Mouse (Mus musculus) liver, embryonic 12.5 days (tissue): ENCODE measurements around the gene Zbtb20. TPM values are rescaled to one million over a fixed set of nuclear protein-coding genes. Genes with fewer than 3 reads are reported as not detected.

Experiments used
- ATAC-seq: fragments of 200-750 bp; cut with Nextera tagmentation; 2 replicates; pipeline ENCODE4 v1.8.0; 2017; ENCODE audit warnings: moderate number of reproducible peaks, mild to moderate bottlenecking, moderate library complexity
- H3K27ac ChIP-seq: fragments of 300-500 bp; sonication (generic); 2 replicates; pipeline ENCODE4 v1.5.1; 2016; ENCODE audit warnings: mild to moderate bottlenecking
- H3K27me3 ChIP-seq: fragments of 300-500 bp; sonication (generic); replicated peaks from 2 replicates; pipeline ENCODE4 v1.6.1; 2016; ENCODE audit warnings: mild to moderate bottlenecking, moderate library complexity
- H3K36me3 ChIP-seq: fragments of 300-500 bp; sonication (generic); 2 replicates; pipeline ENCODE4 v1.6.1; 2016; ENCODE audit warnings: mild to moderate bottlenecking, moderate library complexity
- H3K4me1 ChIP-seq: fragments of 300-500 bp; sonication (generic); 2 replicates; pipeline ENCODE4 v1.6.1; 2016
- H3K4me2 ChIP-seq: fragments of 300-500 bp; sonication (generic); 2 replicates; pipeline ENCODE4 v1.6.1; 2016; ENCODE audit warnings: mild to moderate bottlenecking, moderate library complexity
- H3K4me3 ChIP-seq: fragments of 300-500 bp; sonication (generic); 2 replicates; pipeline ENCODE4 v1.5.1; 2016; ENCODE audit warnings: mild to moderate bottlenecking, moderate library complexity
- H3K9ac ChIP-seq: fragments of 300-500 bp; sonication (generic); 2 replicates; pipeline ENCODE4 v1.6.1; 2016; ENCODE audit warnings: mild to moderate bottlenecking, moderate library complexity
- H3K9me3 ChIP-seq: fragments of 300-500 bp; sonication (generic); replicated peaks from 2 replicates; pipeline ENCODE4 v1.6.1; 2016; ENCODE audit warnings: mild to moderate bottlenecking, moderate library complexity
- WGBS: fragments of 180-500 bp; shearing (Covaris S2); methylation state at CpG from one replicate; pipeline ENCODE4 v1.1.7; 2016; ENCODE audit not compliant: insufficient replicate concordance; 5-methylcytosine and 5-hydroxymethylcytosine counted together
- polyA plus RNA-seq: library from polyadenylated mRNA; unstranded; fragments of >200 nt; fragmentation: Nextera tagmentation; extraction: Ambion mirVana; gene quantifications from 2 replicates; pipeline ENCODE4 v1.2.1, GENCODE M21; 2016

Zbtb20 gene
- polyA plus RNA-seq, 1 experiment from 2014 or later = 3.8 TPM

DNA sequence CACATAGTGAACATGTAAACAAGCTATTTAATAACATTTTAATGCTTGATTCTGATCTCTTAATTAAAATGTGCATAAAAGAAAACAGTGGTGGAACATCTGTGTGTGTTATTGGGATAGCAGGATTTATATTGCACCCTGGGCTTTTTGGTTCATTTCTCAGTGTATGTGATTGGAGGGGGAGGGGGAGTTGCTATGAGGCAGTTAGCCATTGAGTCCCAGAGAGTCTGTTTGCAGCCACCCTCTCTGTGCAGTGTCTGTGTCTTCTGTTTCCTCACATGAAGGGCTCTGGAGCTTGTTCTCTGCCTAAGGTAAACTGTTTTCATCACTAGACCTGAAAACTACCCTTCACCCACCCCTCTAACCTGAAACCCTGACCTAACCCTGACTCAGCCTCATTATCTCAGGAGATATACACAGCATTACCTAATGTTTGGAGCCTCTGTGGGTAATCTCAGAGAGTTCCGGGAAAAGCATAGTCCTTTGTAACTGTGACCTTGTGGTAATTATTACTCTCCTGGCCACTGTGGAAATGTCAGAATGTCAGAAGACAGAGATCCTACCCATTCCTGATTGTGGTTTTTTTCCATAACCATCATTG is 411.2 kb downstream of the Zbtb20 start:
- H3K9ac ChIP-seq = no peak overlapping the region
- H3K27me3 ChIP-seq = no peaks in the 10 kb centered on the region
- H3K9me3 ChIP-seq = no peaks in the 10 kb centered on the region
- no peaks in the 10 kb centered on the region for H3K4me1 ChIP-seq
- no peak for ATAC-seq
- H3K27ac ChIP-seq = no peak overlapping the region
- WGBS = 67% methylated on average over 1 of the region's 1 CpGs
- H3K4me3 ChIP-seq = no peak overlapping the region
- H3K4me2 ChIP-seq = no peak overlapping the region
- H3K36me3 ChIP-seq = no peaks in the 10 kb centered on the region

DNA sequence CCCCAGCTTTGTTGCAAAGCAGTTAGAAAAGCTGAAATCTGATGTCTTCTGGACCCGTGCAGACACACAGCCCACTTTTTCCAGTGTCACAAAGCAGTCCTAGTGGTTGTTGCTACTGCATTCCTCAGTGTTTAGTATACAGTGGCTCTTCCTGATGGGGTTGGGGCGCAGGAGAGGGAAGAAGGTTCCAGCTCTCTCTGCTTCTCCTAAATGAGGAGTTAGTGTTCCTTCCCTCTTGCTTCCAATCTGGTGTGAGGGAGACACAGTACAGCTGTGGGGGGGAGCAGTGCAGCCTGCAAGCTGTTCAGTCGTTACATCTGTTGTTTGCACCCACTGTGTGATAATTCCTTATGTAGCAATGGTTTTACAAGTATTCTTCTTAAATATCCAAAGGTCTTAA is 415.7 kb downstream of the Zbtb20 start:
- Histone ChIP-seq H3K9me3 (no peaks in the 10 kb centered on the region), H3K4me2 (no peak overlapping the region), H3K9ac (no peak overlapping the region), H3K4me1 (no peaks in the 10 kb centered on the region), H3K27ac (no peak overlapping the region), H3K27me3 (no peaks in the 10 kb centered on the region), H3K36me3 (no peaks in the 10 kb centered on the region), H3K4me3 (no peak overlapping the region)
- no peak for ATAC-seq
- WGBS = 49% methylated on average over 3 of the region's 3 CpGs

DNA sequence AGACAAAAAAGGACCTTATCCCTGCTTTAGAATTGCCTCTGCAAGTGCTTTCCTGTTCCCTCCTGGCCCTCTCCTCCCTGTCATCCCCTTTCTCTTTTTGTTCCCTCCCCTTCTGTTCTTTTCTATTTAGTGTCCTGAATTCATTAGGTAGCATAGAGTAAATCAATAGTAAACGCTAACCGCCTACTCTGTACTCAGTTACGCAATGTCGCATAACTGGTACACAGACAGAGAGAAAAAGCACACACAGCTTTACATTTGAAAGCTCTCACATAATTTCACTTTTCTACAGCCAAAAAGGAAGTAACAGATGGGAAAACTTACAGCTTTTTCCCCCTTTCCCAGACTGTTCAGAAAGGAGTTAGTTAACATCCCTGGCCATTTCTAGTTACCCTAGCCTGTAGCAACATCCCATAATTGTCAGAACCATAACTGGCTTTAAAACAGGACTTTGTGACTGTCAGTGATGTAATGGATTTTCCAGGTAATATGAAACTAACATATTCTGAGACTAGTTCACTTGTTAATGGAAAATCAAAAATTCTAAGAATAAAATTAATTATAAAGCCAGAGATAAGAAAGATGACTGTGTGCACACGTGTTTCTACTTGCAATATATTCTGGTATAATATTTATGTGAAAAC is 422.4 kb downstream of the Zbtb20 start:
- Histone ChIP-seq H3K4me2 (no peak overlapping the region), H3K36me3 (no peaks in the 10 kb centered on the region), H3K9ac (no peak overlapping the region), H3K27ac (no peak overlapping the region), H3K9me3 (no peaks in the 10 kb centered on the region), H3K4me3 (no peak overlapping the region), H3K4me1 (no peaks in the 10 kb centered on the region), H3K27me3 (no peaks in the 10 kb centered on the region)
- no peak for ATAC-seq
- WGBS = 63% methylated on average over 5 of the region's 5 CpGs

DNA sequence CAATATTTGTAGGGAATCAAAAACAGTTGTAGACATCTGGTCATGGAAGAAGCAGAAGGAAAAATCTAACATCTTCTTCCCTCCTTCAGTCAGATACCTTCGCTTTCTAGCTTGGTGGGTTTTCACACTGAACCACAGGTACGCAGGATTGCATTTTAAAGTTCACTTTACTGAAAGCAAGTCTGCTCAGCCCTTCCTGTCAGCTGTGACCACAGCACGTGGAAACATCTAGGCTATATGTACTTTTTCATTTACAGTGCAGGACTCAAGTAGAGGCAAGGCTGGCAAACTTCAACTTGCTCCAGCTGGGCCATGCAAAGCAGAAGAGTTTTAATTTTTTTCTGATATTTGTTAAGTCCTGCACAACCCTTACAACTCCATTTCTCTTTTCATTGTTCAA is 424.7 kb downstream of the Zbtb20 start:
- no peaks in the 10 kb centered on the region for H3K36me3 ChIP-seq
- H3K27ac ChIP-seq = no peak overlapping the region
- no peak overlapping the region for H3K9ac ChIP-seq
- WGBS = 54% methylated on average over 3 of the region's 3 CpGs
- no peaks in the 10 kb centered on the region for H3K9me3 ChIP-seq
- no peak overlapping the region for H3K4me3 ChIP-seq
- H3K4me2 ChIP-seq = no peak overlapping the region
- no peaks in the 10 kb centered on the region for H3K4me1 ChIP-seq
- no peaks in the 10 kb centered on the region for H3K27me3 ChIP-seq
- ATAC-seq = no peak

DNA sequence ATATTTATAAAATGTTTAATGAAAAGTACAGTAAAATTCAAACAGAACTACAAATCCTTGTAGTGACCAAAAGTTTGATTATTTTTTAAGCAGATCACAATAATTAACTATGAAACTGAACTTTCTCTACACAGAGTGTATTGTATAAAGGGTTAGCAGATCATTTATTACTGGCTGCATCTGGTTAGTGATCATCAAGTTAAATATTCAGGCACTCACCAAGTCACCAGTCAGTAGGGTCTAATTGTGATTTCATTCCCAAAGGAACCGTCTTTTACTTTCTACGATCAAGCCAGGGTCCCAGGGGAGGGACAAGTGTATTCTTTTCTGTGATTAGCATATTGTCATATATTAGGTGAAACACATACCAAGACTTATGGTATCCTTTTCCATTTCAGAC is 426.5 kb downstream of the Zbtb20 start:
- Histone ChIP-seq H3K4me2 (no peak overlapping the region), H3K4me3 (no peak overlapping the region), H3K4me1 (no peaks in the 10 kb centered on the region), H3K27me3 (no peaks in the 10 kb centered on the region), H3K9me3 (no peaks in the 10 kb centered on the region), H3K36me3 (no peaks in the 10 kb centered on the region), H3K9ac (no peak overlapping the region), H3K27ac (no peak overlapping the region)
- ATAC-seq = no peak
- WGBS = 78% methylated on average over 2 of the region's 2 CpGs

DNA sequence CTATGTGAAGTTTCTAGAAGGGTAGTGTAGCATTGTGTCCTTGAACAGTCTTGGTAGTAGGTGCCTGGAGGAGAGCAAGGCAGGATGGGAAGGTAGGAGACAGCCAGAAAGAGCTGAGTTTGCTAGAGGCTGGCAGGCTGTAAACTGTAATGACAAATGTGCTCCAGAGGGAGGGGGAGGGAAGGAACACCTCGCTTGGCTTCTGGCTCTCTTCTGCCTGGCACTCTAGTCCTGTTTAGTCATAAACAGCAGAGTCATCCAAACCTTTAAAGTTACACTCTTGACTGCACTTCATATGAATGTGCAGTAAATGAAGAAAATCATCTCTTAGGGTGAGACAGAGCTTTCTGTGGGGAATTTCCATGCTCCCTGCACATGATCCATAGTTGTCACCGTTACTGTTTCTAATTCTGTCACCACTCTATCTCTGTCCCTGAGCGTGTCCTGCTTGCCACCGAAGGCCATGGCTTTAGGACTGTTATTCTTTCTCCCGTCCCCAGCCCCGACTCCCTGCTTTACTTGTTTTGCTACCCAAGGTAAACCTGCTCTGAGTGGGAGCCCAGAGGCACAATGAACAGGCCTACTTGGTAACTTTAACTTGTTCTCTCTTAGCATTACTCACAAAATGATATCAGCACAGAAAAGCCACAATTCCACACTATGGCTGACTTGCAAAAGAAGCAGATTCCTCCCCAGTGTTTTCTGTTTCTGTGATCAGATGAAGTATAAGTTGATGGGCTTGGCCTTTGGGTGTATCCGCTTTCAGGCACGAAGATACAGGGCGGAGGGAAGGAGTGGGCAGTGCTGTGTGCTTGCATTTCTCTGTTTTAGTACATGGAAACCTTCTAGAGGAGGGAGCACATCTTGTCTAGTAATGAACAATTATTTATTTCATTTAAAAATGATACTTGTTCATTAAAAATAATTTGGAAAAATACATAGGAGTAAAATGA is 427.8 kb downstream of the Zbtb20 start:
- H3K27ac ChIP-seq = no peak overlapping the region
- H3K4me3 ChIP-seq = no peak overlapping the region
- H3K9me3 ChIP-seq = no peaks in the 10 kb centered on the region
- H3K9ac ChIP-seq = no peak overlapping the region
- no peaks in the 10 kb centered on the region for H3K27me3 ChIP-seq
- no peak for ATAC-seq
- WGBS = 51% methylated on average over 9 of the region's 9 CpGs
- no peaks in the 10 kb centered on the region for H3K4me1 ChIP-seq
- H3K36me3 ChIP-seq = no peaks in the 10 kb centered on the region
- no peak overlapping the region for H3K4me2 ChIP-seq

DNA sequence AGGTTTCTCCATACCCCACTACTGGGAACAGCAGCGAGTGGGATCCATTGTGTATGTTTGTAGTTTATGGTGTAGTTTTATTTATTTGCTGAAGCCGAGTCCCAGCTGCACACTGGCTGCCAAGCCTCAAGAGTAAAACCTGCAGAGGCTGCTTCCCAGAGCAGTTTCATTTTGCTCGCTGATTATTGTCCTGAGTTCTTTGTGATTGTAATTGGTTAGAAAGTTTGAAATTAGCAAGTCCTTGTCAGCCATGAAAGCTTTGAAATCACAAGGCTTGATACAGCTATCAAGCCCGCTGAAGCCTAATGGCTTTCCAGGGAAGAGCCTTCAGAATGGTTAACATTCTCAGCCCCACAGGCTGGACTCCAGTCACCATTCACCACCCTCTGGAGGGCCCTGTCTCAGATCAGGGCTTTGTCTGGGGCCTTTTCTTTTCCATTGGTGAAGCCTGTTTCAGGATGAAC is 434.3 kb downstream of the Zbtb20 start:
- Histone ChIP-seq H3K9ac (no peak overlapping the region), H3K4me2 (no peak overlapping the region), H3K27ac (no peak overlapping the region), H3K4me1 (no peaks in the 10 kb centered on the region), H3K4me3 (no peak overlapping the region), H3K27me3 (no peaks in the 10 kb centered on the region), H3K36me3 (no peaks in the 10 kb centered on the region), H3K9me3 (no peaks in the 10 kb centered on the region)
- ATAC-seq = no peak
- WGBS = 54% methylated on average over 4 of the region's 4 CpGs

DNA sequence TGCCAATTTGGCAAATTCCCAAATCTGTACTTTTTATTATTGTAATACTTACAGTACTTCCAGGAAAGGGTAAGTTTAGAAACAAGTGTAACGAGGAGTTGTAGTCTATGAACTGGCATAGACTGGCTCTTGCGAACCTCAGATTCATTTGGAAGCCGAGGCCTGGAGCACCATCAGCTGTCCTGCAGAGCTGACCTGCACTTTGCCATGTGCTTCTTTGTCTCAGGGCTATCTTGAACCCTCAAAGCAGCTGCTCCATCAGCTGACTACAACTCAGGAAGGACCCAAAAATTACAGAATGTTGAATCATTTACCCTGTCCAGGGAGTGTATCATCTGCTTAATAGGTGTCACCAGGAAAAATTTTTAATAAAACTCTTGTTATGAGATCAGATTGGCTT is 448.3 kb downstream of the Zbtb20 start:
- no peak overlapping the region for H3K27ac ChIP-seq
- no peaks in the 10 kb centered on the region for H3K36me3 ChIP-seq
- no peak overlapping the region for H3K4me3 ChIP-seq
- H3K27me3 ChIP-seq = no peaks in the 10 kb centered on the region
- ATAC-seq = no peak
- no peaks in the 10 kb centered on the region for H3K9me3 ChIP-seq
- WGBS = 60% methylated on average over 3 of the region's 3 CpGs
- H3K9ac ChIP-seq = no peak overlapping the region
- no peaks in the 10 kb centered on the region for H3K4me1 ChIP-seq
- H3K4me2 ChIP-seq = no peak overlapping the region

DNA sequence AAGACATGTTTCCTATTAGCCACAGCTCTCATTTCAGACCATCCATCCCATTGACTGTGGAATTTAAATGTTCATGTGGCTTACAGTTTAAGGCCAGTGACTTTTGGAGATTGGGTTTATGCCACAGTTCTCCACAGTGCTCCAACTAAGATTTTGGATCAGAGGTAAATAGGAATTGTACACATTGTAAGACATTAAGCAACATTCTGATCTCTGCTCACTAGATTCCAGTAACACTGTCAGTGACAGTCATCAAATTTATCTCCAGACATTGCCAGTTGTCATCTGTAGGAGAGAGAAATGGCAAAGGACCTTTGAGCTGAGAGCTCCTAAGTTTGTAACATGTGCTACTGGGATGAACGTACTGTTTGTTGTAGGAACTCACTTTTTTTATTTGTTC is 452.5 kb downstream of the Zbtb20 start:
- ATAC-seq = no peak
- 60% methylated on average over 1 of the region's 1 CpGs for WGBS
- no peak overlapping the region for H3K4me3 ChIP-seq

DNA sequence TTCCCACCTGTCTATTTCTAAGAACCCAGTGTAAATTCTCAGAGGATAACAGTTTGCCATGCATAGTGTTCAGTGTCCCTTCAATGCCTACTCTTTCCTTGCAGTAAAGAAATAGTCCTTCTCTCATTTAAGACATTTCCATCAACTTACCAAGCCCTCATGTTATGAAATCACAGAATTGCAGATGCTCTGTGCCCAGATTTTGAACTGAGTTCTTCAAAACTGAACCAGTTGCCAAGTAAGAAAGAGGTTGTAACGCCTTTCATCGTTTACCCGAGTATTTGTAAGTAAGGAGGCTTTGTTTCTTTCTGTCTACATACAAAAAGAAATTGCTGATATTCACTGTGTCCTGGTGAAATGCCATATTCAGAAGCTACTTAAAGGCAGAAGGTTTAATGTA is 454.5 kb downstream of the Zbtb20 start:
- Histone ChIP-seq H3K4me2 (no peak overlapping the region), H3K9me3 (no peaks in the 10 kb centered on the region), H3K27me3 (no peaks in the 10 kb centered on the region), H3K4me1 (peaks cover 2% of the 10 kb centered on the region; the same call in 1 of the 2 replicates), H3K36me3 (no peaks in the 10 kb centered on the region), H3K27ac (no peak overlapping the region), H3K9ac (no peak overlapping the region), H3K4me3 (no peak overlapping the region)
- no peak for ATAC-seq
- WGBS = 83% methylated on average over 3 of the region's 3 CpGs

More for the DNA sequence above, 452.5 kb downstream of the Zbtb20 start:
- no peaks in the 10 kb centered on the region for H3K27me3 ChIP-seq
- H3K4me2 ChIP-seq = no peak overlapping the region
- peaks cover 2% of the 10 kb centered on the region; the same call in 1 of the 2 replicates for H3K4me1 ChIP-seq
- H3K27ac ChIP-seq = no peak overlapping the region
- no peaks in the 10 kb centered on the region for H3K9me3 ChIP-seq
- H3K9ac ChIP-seq = no peak overlapping the region
- H3K36me3 ChIP-seq = no peaks in the 10 kb centered on the region

DNA sequence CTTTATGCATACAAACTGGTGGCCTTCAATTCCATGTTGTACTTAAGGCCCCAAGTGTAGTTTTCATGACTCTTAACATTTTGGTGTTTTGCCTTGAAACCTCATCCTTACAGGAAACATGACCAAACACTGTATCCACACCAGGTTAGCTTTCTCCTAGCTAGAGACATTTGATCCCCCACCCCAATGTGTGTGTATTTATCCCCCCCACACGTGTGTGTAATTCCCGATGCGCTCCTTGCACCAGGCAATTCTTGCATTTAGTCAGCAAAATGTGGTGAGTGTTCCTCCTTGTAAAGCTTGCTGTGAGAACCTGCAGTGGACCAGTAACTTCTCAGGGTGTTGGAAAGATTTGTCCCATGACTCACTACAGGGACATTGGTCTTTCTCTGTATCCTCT is 455.8 kb downstream of the Zbtb20 start:
- Histone ChIP-seq H3K27me3 (no peaks in the 10 kb centered on the region), H3K4me3 (no peak overlapping the region), H3K4me2 (no peak overlapping the region), H3K4me1 (peaks cover 2% of the 10 kb centered on the region; the same call in 1 of the 2 replicates), H3K27ac (no peak overlapping the region), H3K36me3 (no peaks in the 10 kb centered on the region), H3K9me3 (no peaks in the 10 kb centered on the region), H3K9ac (no peak overlapping the region)
- WGBS = 82% methylated on average over 3 of the region's 3 CpGs
- no peak for ATAC-seq

DNA sequence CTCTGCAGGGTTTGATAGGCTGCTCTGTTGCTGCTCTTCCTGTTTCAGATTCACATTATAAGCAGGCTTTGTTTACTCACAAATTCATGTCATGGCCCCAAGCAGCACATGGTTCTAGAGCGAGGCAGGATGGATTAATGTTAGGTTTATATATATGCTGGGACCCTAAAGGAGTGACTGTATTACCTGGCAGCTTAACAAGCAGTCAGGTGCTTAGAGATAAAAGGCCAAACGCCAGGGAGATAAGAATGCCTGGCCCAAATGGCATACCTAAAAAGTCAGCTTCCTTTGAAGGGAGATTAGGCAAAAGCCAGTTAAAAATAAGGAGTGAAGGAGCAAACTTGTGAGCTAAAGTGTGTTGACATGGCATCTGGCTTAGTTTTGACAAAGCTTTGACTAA is 457.1 kb downstream of the Zbtb20 start:
- Histone ChIP-seq H3K4me1 (peaks cover 2% of the 10 kb centered on the region; the same call in 1 of the 2 replicates), H3K9me3 (no peaks in the 10 kb centered on the region), H3K4me2 (no peak overlapping the region), H3K27ac (no peak overlapping the region), H3K4me3 (no peak overlapping the region), H3K27me3 (no peaks in the 10 kb centered on the region), H3K9ac (no peak overlapping the region), H3K36me3 (no peaks in the 10 kb centered on the region)
- ATAC-seq = no peak
- WGBS = 38% methylated on average over 2 of the region's 2 CpGs
